8 mouse cellular contexts compared by ENCODE assay signal in genomic region chr19:12010916-12011559, GRCm38 (mm10). TPM values are rescaled to one million over a fixed set of nuclear protein-coding genes. Genes with fewer than 3 reads are reported as not detected.
A peak's percentile ranks its signal among the peaks of the same experiment; 100 is the strongest.
DNase-seq lines count a peak whose midpoint lies in the region; ATAC-seq and TF ChIP-seq lines count a peak whose summit lies in the region.

No protein-coding gene starts in this region.

- H3K4me2 ChIP-seq in forebrain, embryonic 13.5 days: peak overlapping the region; percentile 66
- H3K4me2 ChIP-seq in liver, postnatal 0 days (ENCODE audit: low read depth, low read length): peak overlapping the region; percentile 84
- peak overlapping the region; percentile 69 for H3K4me2 ChIP-seq in neural tube, embryonic 13.5 days

- ATAC-seq in forebrain, embryonic 13.5 days: peak; percentile 65
- ATAC-seq in liver, postnatal 0 days: peak; percentile 40
- ATAC-seq in neural tube, embryonic 13.5 days (ENCODE audit: low read depth): peak; percentile 74

- H3K36me3 ChIP-seq in ES-Bruce4 (ENCODE audit: control insufficient read depth, insufficient read depth, low read length, poor library complexity, severe bottlenecking): no peaks in the 10 kb centered on the region
- no peaks in the 10 kb centered on the region for H3K36me3 ChIP-seq in forebrain, embryonic 13.5 days (ENCODE audit: poor library complexity, severe bottlenecking)
- H3K36me3 ChIP-seq in liver, postnatal 0 days (replicated peaks; ENCODE audit: insufficient read depth, low read length): no peaks in the 10 kb centered on the region
- H3K36me3 ChIP-seq in neural tube, embryonic 13.5 days: no peaks in the 10 kb centered on the region
- no peaks in the 10 kb centered on the region for H3K36me3 ChIP-seq in testis, adult 2 months (ENCODE audit: control insufficient read depth, insufficient read depth, low read length)

- no peaks in the 10 kb centered on the region for H3K9me3 ChIP-seq in ES-Bruce4 (replicated peaks; ENCODE audit: control insufficient read depth, insufficient read depth, low read length, poor library complexity, severe bottlenecking)
- no peaks in the 10 kb centered on the region for H3K9me3 ChIP-seq in forebrain, embryonic 13.5 days (replicated peaks)
- H3K9me3 ChIP-seq in liver, postnatal 0 days (ENCODE audit: low read length): no peaks in the 10 kb centered on the region
- H3K9me3 ChIP-seq in neural tube, embryonic 13.5 days: no peaks in the 10 kb centered on the region

- H3K9ac ChIP-seq in ES-Bruce4 (ENCODE audit: low read depth, poor library complexity, severe bottlenecking): peak overlapping the region; percentile 34
- H3K9ac ChIP-seq in forebrain, embryonic 13.5 days: peak overlapping the region; percentile 84
- H3K9ac ChIP-seq in liver, postnatal 0 days (replicated peaks): peak overlapping the region; percentile 70
- peak overlapping the region; percentile 87 for H3K9ac ChIP-seq in neural tube, embryonic 13.5 days

- H3K27me3 ChIP-seq in ES-Bruce4 (ENCODE audit: control insufficient read depth, insufficient read depth, low read length, poor library complexity, severe bottlenecking): no peaks in the 10 kb centered on the region
- no peaks in the 10 kb centered on the region for H3K27me3 ChIP-seq in forebrain, embryonic 13.5 days
- H3K27me3 ChIP-seq in liver, postnatal 0 days (ENCODE audit: insufficient read depth, low read length): no peaks in the 10 kb centered on the region
- H3K27me3 ChIP-seq in neural tube, embryonic 13.5 days: no peaks in the 10 kb centered on the region
- no peaks in the 10 kb centered on the region for H3K27me3 ChIP-seq in testis, adult 2 months (ENCODE audit: control insufficient read depth, insufficient read depth, low read length)

- no peaks in the 10 kb centered on the region for H3K4me1 ChIP-seq in ES-Bruce4 (ENCODE audit: control insufficient read depth, insufficient read depth, low read length)
- peaks cover 16% of the 10 kb centered on the region for H3K4me1 ChIP-seq in forebrain, embryonic 13.5 days
- H3K4me1 ChIP-seq in liver, postnatal 0 days (ENCODE audit: insufficient read depth): peaks cover 12% of the 10 kb centered on the region
- H3K4me1 ChIP-seq in neural tube, embryonic 13.5 days (replicated peaks): peaks cover 18% of the 10 kb centered on the region
- peaks cover 9% of the 10 kb centered on the region for H3K4me1 ChIP-seq in testis, adult 2 months (ENCODE audit: control insufficient read depth, insufficient read depth, low read length)

- TF ChIP-seq CTCF in ES-Bruce4 (IDR thresholded peaks at IDR 0.05; ENCODE audit: low read depth, low read length): no peak
- no peak for TF ChIP-seq CTCF in liver, postnatal 0 days (IDR thresholded peaks at IDR 0.05; ENCODE audit: low read depth)
- TF ChIP-seq CTCF in testis, adult 2 months (IDR thresholded peaks at IDR 0.05; ENCODE audit: control insufficient read depth, insufficient read depth, insufficient replicate concordance, low read depth, low read length): no peak

- peak overlapping the region; percentile 59 for H3K27ac ChIP-seq in ES-Bruce4 (ENCODE audit: insufficient read depth, low read length)
- peak overlapping the region; percentile 95 for H3K27ac ChIP-seq in forebrain, embryonic 13.5 days
- peak overlapping the region; percentile 94 for H3K27ac ChIP-seq in liver, postnatal 0 days (ENCODE audit: low read depth)
- peak overlapping the region; percentile 92 for H3K27ac ChIP-seq in neural tube, embryonic 13.5 days (replicated peaks)
- no peak overlapping the region for H3K27ac ChIP-seq in testis, adult 2 months (ENCODE audit: control insufficient read depth, insufficient read depth, low read depth, low read length)

- intact Hi-C loops in heart, postnatal 14 days (cut with DNase I): no loop called here

- TF ChIP-seq EP300 in ES-Bruce4 (IDR thresholded peaks at IDR 0.05; ENCODE audit: insufficient read depth, low read depth, low read length): no peak
- peak; percentile 45; the same call in 1 of the 2 replicates for TF ChIP-seq EP300 in liver, postnatal 0 days (IDR thresholded peaks at IDR 0.05; ENCODE audit: low read depth)

- H3K4me3 ChIP-seq in ES-Bruce4 (ENCODE audit: low read depth, low read length): peak overlapping the region; percentile 96
- peak overlapping the region; percentile 70 for H3K4me3 ChIP-seq in forebrain, embryonic 13.5 days
- H3K4me3 ChIP-seq in liver, postnatal 0 days (ENCODE audit: low read depth, low read length): peak overlapping the region; percentile 62
- peak overlapping the region; percentile 63 for H3K4me3 ChIP-seq in neural tube, embryonic 13.5 days
- peak overlapping the region; percentile 53; the same call in 1 of the 2 replicates for H3K4me3 ChIP-seq in testis, adult 2 months (ENCODE audit: control insufficient read depth, low read depth, low read length)

- no peak for TF ChIP-seq POLR2A in ES-Bruce4 (IDR thresholded peaks at IDR 0.05; ENCODE audit: insufficient read depth, low read length)
- TF ChIP-seq POLR2A in testis, adult 2 months (IDR thresholded peaks at IDR 0.05; ENCODE audit: control insufficient read depth, low read depth, low read length): no peak

- DNase-seq in c-Kit-positive CD71-positive TER-119-negative erythroid progenitor cells, embryonic 14.5 days (ENCODE audit: low read depth): peak; percentile 96
- peak; percentile 68 to 73 for DNase-seq in heart, postnatal 14 days
- DNase-seq in large intestine, adult 2 months (ENCODE audit: low read depth, low spot score): peak; percentile 66
- DNase-seq in liver, postnatal 0 days: peak; percentile 74

- under 1% methylated on average over 26 of the region's 26 CpGs for WGBS in forebrain, embryonic 13.5 days
- WGBS in large intestine, adult 2 months: under 1% methylated on average over 26 of the region's 26 CpGs
- under 1% methylated on average over 26 of the region's 26 CpGs for whole genome bisulfite sequencing in liver, postnatal 0 days (ENCODE audit: insufficient replicate concordance)
- under 1% methylated on average over 26 of the region's 26 CpGs for WGBS in neural tube, embryonic 13.5 days

RNA-seq across cellular contexts. Expression of gene Olfr1423, which starts 30.1 kb away (rescaled TPM):
- polyA plus RNA-seq in ES-Bruce4 (2011; ENCODE audit: insufficient read depth, insufficient read length, low read depth, missing spikeins): 0.10 TPM in 1 of 2 replicates, not detected in the other
- polyA plus RNA-seq in forebrain, embryonic 13.5 days (2015; fragmentation: Nextera tagmentation; extraction: Ambion mirVana): not detected in 2 replicates
- not detected for total RNA-seq in heart, postnatal 14 days (2021)
- polyA plus RNA-seq in large intestine, adult 2 months (2012; rRNA removed): not detected in 2 replicates
- polyA plus RNA-seq in liver, postnatal 0 days (2015; fragmentation: Nextera tagmentation; extraction: Ambion mirVana): not detected in 2 replicates
- polyA plus RNA-seq in neural tube, embryonic 13.5 days (2015; fragmentation: Nextera tagmentation; extraction: Ambion mirVana): not detected in 2 replicates
- not detected in 2 replicates for polyA plus RNA-seq in testis, adult 2 months (2012; rRNA removed)

RNA-seq across cellular contexts. Expression of gene Osbp, which starts 45.3 kb away (rescaled TPM):
- polyA plus RNA-seq in ES-Bruce4 (2011; ENCODE audit: insufficient read depth, insufficient read length, low read depth, missing spikeins): 28.3 and 31.5 TPM in 2 replicates
- 4.1 and 4.9 TPM in 2 replicates for polyA plus RNA-seq in forebrain, embryonic 13.5 days (2015; fragmentation: Nextera tagmentation; extraction: Ambion mirVana)
- 10 to 100 TPM; 81.3 to 85.1 TPM for total RNA-seq in heart, postnatal 14 days (2021)
- 22.0 and 29.3 TPM in 2 replicates for polyA plus RNA-seq in large intestine, adult 2 months (2012; rRNA removed)
- polyA plus RNA-seq in liver, postnatal 0 days (2015; fragmentation: Nextera tagmentation; extraction: Ambion mirVana): 2.6 and 2.7 TPM in 2 replicates
- 4.5 and 4.7 TPM in 2 replicates for polyA plus RNA-seq in neural tube, embryonic 13.5 days (2015; fragmentation: Nextera tagmentation; extraction: Ambion mirVana)
- polyA plus RNA-seq in testis, adult 2 months (2012; rRNA removed): 23.0 and 24.4 TPM in 2 replicates

RNA-seq across cellular contexts. Expression of gene Olfr1424, which starts 51.4 kb away (rescaled TPM):
- polyA plus RNA-seq in ES-Bruce4 (2011; ENCODE audit: insufficient read depth, insufficient read length, low read depth, missing spikeins): not detected in 2 replicates
- polyA plus RNA-seq in forebrain, embryonic 13.5 days (2015; fragmentation: Nextera tagmentation; extraction: Ambion mirVana): not detected in 2 replicates
- not detected for total RNA-seq in heart, postnatal 14 days (2021)
- polyA plus RNA-seq in large intestine, adult 2 months (2012; rRNA removed): not detected in 2 replicates
- not detected in 2 replicates for polyA plus RNA-seq in liver, postnatal 0 days (2015; fragmentation: Nextera tagmentation; extraction: Ambion mirVana)
- not detected in 2 replicates for polyA plus RNA-seq in neural tube, embryonic 13.5 days (2015; fragmentation: Nextera tagmentation; extraction: Ambion mirVana)
- 0.12 TPM in 1 of 2 replicates, not detected in the other for polyA plus RNA-seq in testis, adult 2 months (2012; rRNA removed)

Comparison
In these comparisons a context has a peak if more than half of its experiments do, and no peak if none do; other contexts are left out.
1. H3K9ac ChIP-seq: peak in every context shown above with its lines; median percentile 87 in neural tube, embryonic 13.5 days; 84 in forebrain, embryonic 13.5 days; 70 in liver, postnatal 0 days; 34 in ES-Bruce4.